Mouse (Mus musculus) embryonic fibroblast, embryonic 13.5 days (primary cell): ENCODE measurements around the gene Psme3. TPM values are rescaled to one million over a fixed set of nuclear protein-coding genes. Genes with fewer than 3 reads are reported as not detected.
"Not testable (repeated sequence)": the region's sequence is repeated elsewhere in the genome, so short reads cannot be mapped to it uniquely, and the experiment has no call there.

Experiments used
- H3K27ac ChIP-seq: 2 replicates; pipeline ENCODE4 v1.5.1; 2012; ENCODE audit warnings: low read length, control low read depth, inconsistent platforms; ENCODE audit not compliant: insufficient read depth
- H3K4me1 ChIP-seq: 2 replicates; pipeline ENCODE4 v1.6.1; 2011; ENCODE audit warnings: low read length; ENCODE audit not compliant: control insufficient read depth, insufficient read depth
- H3K4me3 ChIP-seq: 2 replicates; pipeline ENCODE4 v1.5.1; 2011; ENCODE audit warnings: mild to moderate bottlenecking, control low read depth, low read length; ENCODE audit not compliant: insufficient read depth
- CTCF ChIP-seq: IDR thresholded peaks from 2 replicates; pipeline ENCODE4 v1.5.1; 2011; ENCODE audit warnings: mild to moderate bottlenecking, control low read depth, low read length, moderate library complexity, borderline replicate concordance; ENCODE audit not compliant: insufficient read depth
- POLR2A ChIP-seq: IDR thresholded peaks from 2 replicates; pipeline ENCODE4 v1.6.1; 2011; ENCODE audit warnings: low read depth, mild to moderate bottlenecking, control low read depth, low read length, moderate library complexity
- polyA plus RNA-seq: library from polyadenylated mRNA; stranded (reverse); fragments of >200 nt; gene quantifications from 2 replicates; pipeline ENCODE4 v1.2.4, GENCODE M21; 2011; ENCODE audit warnings: low read depth; ENCODE audit not compliant: missing spikeins, insufficient read length

The Psme3 gene
- polyA plus RNA-seq, 1 experiment: 143 TPM

- Histone ChIP-seq H3K4me1 (no peaks in the 10 kb centered on the region), H3K4me3 (no peak overlapping the region), H3K27ac (no peak overlapping the region)
- no peak for TF ChIP-seq CTCF
- TF ChIP-seq POLR2A: no peak
These were observed 4.9 kb upstream of the Psme3 start for GRCm38 (mm10) chr11:101311083-101311482.

GRCm38 (mm10) chr11:101312150-101312549, 3.9 kb upstream of the Psme3 start:
- Histone ChIP-seq H3K27ac (no peak overlapping the region), H3K4me3 (no peak overlapping the region), H3K4me1 (no peaks in the 10 kb centered on the region)
- TF ChIP-seq POLR2A (no peak), CTCF (no peak)

GRCm38 (mm10) chr11:101314567-101314966, 1.4 kb upstream of the Psme3 start:
- no peak for TF ChIP-seq CTCF
- no peak overlapping the region for H3K4me3 ChIP-seq

GRCm38 (mm10) chr11:101315082-101315650, 847 bp upstream of the Psme3 start:
- peaks cover 6% of the 10 kb centered on the region; the same call in 1 of the 2 replicates for H3K4me1 ChIP-seq
- H3K27ac ChIP-seq: peak overlapping the region; percentile 58
- H3K4me3 ChIP-seq: peak overlapping the region; percentile 92
- TF ChIP-seq CTCF (no peak), POLR2A (no peak)

More at GRCm38 (mm10) chr11:101314567-101314966, 1.4 kb upstream of the Psme3 start:
- peaks cover 6% of the 10 kb centered on the region; the same call in 1 of the 2 replicates for H3K4me1 ChIP-seq
- no peak overlapping the region for H3K27ac ChIP-seq

- H3K4me1 ChIP-seq: peaks cover 6% of the 10 kb centered on the region; the same call in 1 of the 2 replicates
- no peak for TF ChIP-seq CTCF
- TF ChIP-seq POLR2A: 0 out of 2 replicates have a peak, but pooled peaks have one; percentile 29
- H3K4me3 ChIP-seq: peak overlapping the region; percentile 92
- H3K27ac ChIP-seq: no peak overlapping the region
These were observed 496 bp downstream of the Psme3 start for GRCm38 (mm10) chr11:101316501-101316917.

GRCm38 (mm10) chr11:101323609-101324008, 7.6 kb downstream of the Psme3 start:
- Histone ChIP-seq H3K4me1 (no peaks in the 10 kb centered on the region), H3K4me3 (no peak overlapping the region), H3K27ac (no peak overlapping the region)
- TF ChIP-seq CTCF: peak; percentile 95
- TF ChIP-seq POLR2A: no peak

- H3K4me1 ChIP-seq: no peaks in the 10 kb centered on the region
- H3K4me3 ChIP-seq: no peak within 1 kb of the TSS
- H3K27ac ChIP-seq: no peak within 1 kb of the TSS
- TF ChIP-seq POLR2A (no peak), CTCF (no peak)
These were observed 8.8 kb downstream of the Psme3 start, which contains the start of gene Aoc2 for GRCm38 (mm10) chr11:101324763-101325162. Aoc2 (plus strand) TSS chr11:101325063.

- H3K27ac ChIP-seq, H3K4me3 ChIP-seq, H3K4me1 ChIP-seq: not testable (repeated sequence)
These were observed 9.2 kb downstream of the Psme3 start for GRCm38 (mm10) chr11:101325201-101325600.

- TF ChIP-seq POLR2A (no peak), CTCF (no peak)
These were observed 10.1 kb downstream of the Psme3 start for GRCm38 (mm10) chr11:101326147-101326546.

GRCm38 (mm10) chr11:101327311-101327710, 11.3 kb downstream of the Psme3 start:
- TF ChIP-seq POLR2A (no peak), CTCF (no peak)
- Histone ChIP-seq H3K4me3 (no peak overlapping the region), H3K27ac (no peak overlapping the region)

More at GRCm38 (mm10) chr11:101326147-101326546, 10.1 kb downstream of the Psme3 start:
- Histone ChIP-seq H3K27ac (no peak overlapping the region), H3K4me1 (no peaks in the 10 kb centered on the region; the same call in 1 of the 2 replicates), H3K4me3 (no peak overlapping the region)

GRCm38 (mm10) chr11:101328941-101329635, 13.1 kb downstream of the Psme3 start:
- TF ChIP-seq CTCF (no peak), POLR2A (no peak)
- no peaks in the 10 kb centered on the region; the same call in 1 of the 2 replicates for H3K4me1 ChIP-seq
- no peak overlapping the region for H3K4me3 ChIP-seq
- H3K27ac ChIP-seq: peak overlapping the region; percentile 0; the same call in 1 of the 2 replicates

More at GRCm38 (mm10) chr11:101327311-101327710, 11.3 kb downstream of the Psme3 start:
- H3K4me1 ChIP-seq: no peaks in the 10 kb centered on the region; the same call in 1 of the 2 replicates
